Mouse (Mus musculus) embryonic facial prominence, embryonic 11.5 days (tissue): Measurements from ENCODE around the gene Tm2d1. TPM values are rescaled to one million over a fixed set of nuclear protein-coding genes. Genes with fewer than 3 reads are reported as not detected.
"Not testable (repeated sequence)": the region's sequence is repeated elsewhere in the genome, so short reads cannot be mapped to it uniquely, and the experiment has no call there.

Source experiments
- ATAC-seq: fragments of 200-750 bp; cut with Nextera tagmentation; replicated peaks from 2 replicates; pipeline ENCODE4 v1.8.0; 2017; ENCODE audit warnings: low read depth; ENCODE audit not compliant: insufficient number of reproducible peaks, low FRiP score, low TSS enrichment
- DNase-seq: peaks from one replicate; pipeline ENCODE4 v3.0.0-alpha.2; 2015; ENCODE audit warnings: low spot score
- H3K27ac ChIP-seq: fragments of 300-500 bp; sonication (generic); replicated peaks from 2 replicates; pipeline ENCODE4 v1.5.1; 2014; ENCODE audit warnings: mild to moderate bottlenecking, low read depth, low read length, control low read depth
- H3K27me3 ChIP-seq: fragments of 300-500 bp; sonication (generic); 2 replicates; pipeline ENCODE4 v1.6.1; 2014; ENCODE audit warnings: mild to moderate bottlenecking, low read length, moderate library complexity, mixed read lengths; ENCODE audit not compliant: control insufficient read depth, insufficient read depth
- H3K36me3 ChIP-seq: fragments of 300-500 bp; sonication (generic); replicated peaks from 2 replicates; pipeline ENCODE4 v1.6.1; 2014; ENCODE audit warnings: low read depth, mild to moderate bottlenecking, low read length, moderate library complexity, mixed read lengths; ENCODE audit not compliant: control insufficient read depth, insufficient read depth
- H3K4me1 ChIP-seq: fragments of 300-500 bp; sonication (generic); 2 replicates; pipeline ENCODE4 v1.6.1; 2014; ENCODE audit warnings: low read length, mixed read lengths; ENCODE audit not compliant: control insufficient read depth, insufficient read depth
- H3K4me2 ChIP-seq: fragments of 300-500 bp; sonication (generic); 2 replicates; pipeline ENCODE4 v1.6.1; 2014; ENCODE audit warnings: low read depth, mild to moderate bottlenecking, control low read depth, low read length, moderate library complexity
- H3K4me3 ChIP-seq: fragments of 300-500 bp; sonication (generic); 2 replicates; pipeline ENCODE4 v1.5.1; 2014; ENCODE audit warnings: low read depth, low read length, control low read depth
- H3K9ac ChIP-seq: fragments of 300-500 bp; sonication (generic); replicated peaks from 2 replicates; pipeline ENCODE4 v1.6.1; 2014; ENCODE audit warnings: mild to moderate bottlenecking, control low read depth, low read length
- H3K9me3 ChIP-seq: fragments of 300-500 bp; sonication (generic); replicated peaks from 2 replicates; pipeline ENCODE4 v1.6.1; 2016; ENCODE audit warnings: mild to moderate bottlenecking, low read length, inconsistent platforms, mixed read lengths; ENCODE audit not compliant: control insufficient read depth
- WGBS: fragments of 180-500 bp; shearing (Covaris S2); extraction: QIAGEN DNeasy Blood & Tissue Kit; methylation state at CpG from one replicate; pipeline ENCODE4 v1.1.7; 2014; 5-methylcytosine and 5-hydroxymethylcytosine counted together
- polyA plus RNA-seq: library from polyadenylated mRNA; unstranded; fragments of >200 nt; fragmentation: Nextera tagmentation; extraction: Ambion mirVana; gene quantifications from 2 replicates; pipeline ENCODE4 v1.2.1, GENCODE M21; 2014

The Tm2d1 gene
- polyA plus RNA-seq, result 86.9 and 101 TPM in 2 replicates

GRCm38 (mm10) chr4:98382716-98383424 is at the start of gene Tm2d1:
Gene Tm2d1, minus strand, starts transcription at chr4:98383306.
- DNase-seq (peak; percentile 91), ATAC-seq (peak; percentile 93)
- Histone ChIP-seq H3K9ac (peak within 1 kb of the TSS; percentile 98), H3K27ac (0 out of 2 replicates have a peak within 1 kb of the TSS, but pooled peaks have one; percentile 47), H3K27me3 (no peaks in the 10 kb centered on the region), H3K4me1 (no peaks in the 10 kb centered on the region), H3K36me3 (no peaks in the 10 kb centered on the region), H3K4me3 (peak within 1 kb of the TSS; percentile 81), H3K9me3 (no peaks in the 10 kb centered on the region), H3K4me2 (peak within 1 kb of the TSS; percentile 42)
- WGBS, result under 1% methylated on average over 46 of the region's 46 CpGs

GRCm38 (mm10) chr4:98428371-98428770 is 45.3 kb upstream of the Tm2d1 start:
- no peak overlapping the region for H3K4me2 ChIP-seq
- H3K27ac ChIP-seq, result no peak overlapping the region
- H3K4me1 ChIP-seq, result no peaks in the 10 kb centered on the region
- no peak overlapping the region for H3K9ac ChIP-seq
- no peaks in the 10 kb centered on the region for H3K27me3 ChIP-seq
- no peaks in the 10 kb centered on the region for H3K36me3 ChIP-seq
- DNase-seq (no peak), ATAC-seq (no peak)
- H3K4me3 ChIP-seq, result no peak overlapping the region
- no peaks in the 10 kb centered on the region for H3K9me3 ChIP-seq
- 88% methylated on average over 8 of the region's 8 CpGs for whole genome bisulfite sequencing

GRCm38 (mm10) chr4:98415150-98415549 is 32.0 kb upstream of the Tm2d1 start:
- H3K9me3 ChIP-seq, H3K4me1 ChIP-seq, DNase-seq, ATAC-seq, H3K4me3 ChIP-seq, H3K36me3 ChIP-seq, H3K9ac ChIP-seq, H3K4me2 ChIP-seq, H3K27me3 ChIP-seq, H3K27ac ChIP-seq: not testable (repeated sequence)
- WGBS, result 93% methylated on average over 8 of the region's 8 CpGs

GRCm38 (mm10) chr4:98408455-98408854 is 25.3 kb upstream of the Tm2d1 start:
- Histone ChIP-seq H3K27ac (no peak overlapping the region), H3K27me3 (no peaks in the 10 kb centered on the region), H3K4me2 (no peak overlapping the region), H3K9ac (no peak overlapping the region), H3K9me3 (no peaks in the 10 kb centered on the region), H3K4me1 (no peaks in the 10 kb centered on the region), H3K36me3 (no peaks in the 10 kb centered on the region), H3K4me3 (no peak overlapping the region)
- no peak for ATAC-seq
- 80% methylated on average over 3 of the region's 4 CpGs for WGBS
- DNase-seq, result no peak

GRCm38 (mm10) chr4:98404412-98404811 is 21.3 kb upstream of the Tm2d1 start:
- WGBS, result 87% methylated on average over 6 of the region's 6 CpGs
- H3K9ac ChIP-seq, result no peak overlapping the region
- no peaks in the 10 kb centered on the region for H3K36me3 ChIP-seq

GRCm38 (mm10) chr4:98403492-98403891 is 20.4 kb upstream of the Tm2d1 start:
- DNase-seq (no peak), ATAC-seq (no peak)
- Histone ChIP-seq H3K36me3 (no peaks in the 10 kb centered on the region), H3K9ac (no peak overlapping the region), H3K27ac (no peak overlapping the region), H3K4me1 (no peaks in the 10 kb centered on the region), H3K27me3 (no peaks in the 10 kb centered on the region), H3K9me3 (no peaks in the 10 kb centered on the region), H3K4me2 (no peak overlapping the region), H3K4me3 (no peak overlapping the region)
- WGBS, result 79% methylated on average over 4 of the region's 4 CpGs

More at GRCm38 (mm10) chr4:98404412-98404811, 21.3 kb upstream of the Tm2d1 start:
- H3K4me1 ChIP-seq, result no peaks in the 10 kb centered on the region
- H3K27ac ChIP-seq, result no peak overlapping the region
- no peaks in the 10 kb centered on the region for H3K27me3 ChIP-seq
- H3K4me3 ChIP-seq, result no peak overlapping the region
- no peak overlapping the region for H3K4me2 ChIP-seq
- DNase-seq (no peak), ATAC-seq (no peak)
- H3K9me3 ChIP-seq, result no peaks in the 10 kb centered on the region

- H3K27ac ChIP-seq, result no peak overlapping the region
- no peaks in the 10 kb centered on the region for H3K36me3 ChIP-seq
- no peaks in the 10 kb centered on the region for H3K4me1 ChIP-seq
- DNase-seq, result no peak
- no peak for ATAC-seq
- H3K4me3 ChIP-seq, result no peak overlapping the region
- no peaks in the 10 kb centered on the region for H3K9me3 ChIP-seq
- H3K27me3 ChIP-seq, result no peaks in the 10 kb centered on the region
- no peak overlapping the region for H3K4me2 ChIP-seq
- WGBS, result 71% methylated on average over 2 of the region's 2 CpGs
- H3K9ac ChIP-seq, result no peak overlapping the region
These were observed 18.5 kb upstream of the Tm2d1 start for GRCm38 (mm10) chr4:98401584-98401962.

- DNase-seq (no peak), ATAC-seq (no peak)
- WGBS, result 45% methylated on average over 6 of the region's 6 CpGs
- H3K27ac ChIP-seq, result no peak overlapping the region
- H3K9ac ChIP-seq, result no peak overlapping the region
- no peaks in the 10 kb centered on the region for H3K36me3 ChIP-seq
- no peaks in the 10 kb centered on the region for H3K27me3 ChIP-seq
- H3K4me1 ChIP-seq, result no peaks in the 10 kb centered on the region
- H3K4me2 ChIP-seq, result no peak overlapping the region
- H3K4me3 ChIP-seq, result no peak overlapping the region
- H3K9me3 ChIP-seq, result no peaks in the 10 kb centered on the region
These were observed 17.9 kb upstream of the Tm2d1 start for GRCm38 (mm10) chr4:98400926-98401583.
